Mouse (Mus musculus) CH12.LX (cell line): ENCODE results near the gene D8Ertd738e.
A peak's percentile ranks its signal among the peaks of the same experiment; 100 is the strongest.

Experiments
- CTCF ChIP-seq, 2 experiments: IDR thresholded peaks in 1 of 2; conservative IDR thresholded peaks in 1 of 2; 2 replicates each; pipeline ENCODE4 v1.5.1; 2011 to 2012; ENCODE audit warnings: low read depth in 2 of 2, low read length in 2 of 2, improper control_type of control experiment in 1 of 2, inconsistent platforms in 1 of 2, mild to moderate bottlenecking in 1 of 2, moderate library complexity in 1 of 2
- POLR2AphosphoS2 ChIP-seq: IDR thresholded peaks from 2 replicates; pipeline ENCODE4 v1.6.1; 2011; ENCODE audit warnings: low read depth, low read length, improper control_type of control experiment

DNA sequence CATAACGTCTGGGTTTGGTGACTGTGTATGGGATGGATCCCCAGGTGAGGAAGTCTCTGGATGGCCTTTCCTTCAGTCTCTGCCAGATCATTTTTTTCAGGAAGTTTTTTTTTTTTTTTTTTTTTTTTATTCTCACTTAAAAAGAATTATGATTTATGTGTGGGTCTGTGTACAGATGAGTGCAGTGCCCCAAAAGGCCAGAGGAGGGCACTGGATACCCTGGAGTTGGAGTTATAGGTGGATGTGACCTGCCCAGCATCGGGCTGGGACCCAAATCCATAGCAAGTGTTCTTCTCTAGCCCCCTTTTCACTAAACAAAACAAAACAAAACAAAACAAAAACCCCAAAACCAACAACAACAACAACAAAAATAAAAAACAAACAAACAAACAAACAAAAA, 39.4 kb upstream of the D8Ertd738e start:
- TF ChIP-seq CTCF (conservative IDR thresholded peaks at IDR 0.05 in 1 of 2, IDR thresholded peaks at IDR 0.05 in 1 of 2; ENCODE audit: low read depth in 2 of 2, low read length in 2 of 2) = peak; percentile 8 to 67; a peak in 2 of 4 replicates
- no peak for TF ChIP-seq POLR2AphosphoS2
